Mouse (Mus musculus) activated CD4-positive, CD25-positive, alpha-beta regulatory T cell, adult 9 weeks (primary cell): ENCODE measurements around the gene Ifitm6. TPM values are rescaled to one million over a fixed set of nuclear protein-coding genes. Genes with fewer than 3 reads are reported as not detected.

Source experiments
- polyA plus RNA-seq: library from polyadenylated mRNA; unstranded; fragments of 100-300 nt; shearing (Covaris generic); gene quantifications from one replicate; pipeline ENCODE4 v1.2.1, GENCODE M21; 2017

The Ifitm6 gene
- polyA plus RNA-seq, result not detected

DNA sequence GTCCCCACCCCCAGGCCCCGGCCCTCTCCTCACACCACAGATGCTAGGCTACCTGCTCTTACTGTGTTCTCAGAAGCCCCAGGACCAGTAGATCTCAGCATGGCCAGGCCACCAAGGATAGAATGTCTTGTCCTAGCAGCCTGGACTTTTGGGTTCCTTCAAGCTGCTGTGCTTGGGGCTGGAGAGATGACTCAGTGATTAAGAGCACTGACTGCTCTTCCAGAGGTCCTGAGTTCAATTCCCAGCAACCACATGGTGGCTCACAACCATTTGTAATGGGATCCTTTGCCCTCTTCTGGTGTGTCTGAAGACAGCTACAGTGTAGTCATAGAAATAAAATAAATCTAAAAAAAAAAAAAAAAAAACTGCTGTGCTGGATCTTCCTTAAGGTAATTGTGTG is at the start of gene Ifitm6:
TSS of gene Ifitm6 (minus strand) at position 101 of the 400 bp plus-strand sequence.

GRCm38 (mm10) chr7:141060426-141061242 is 42.9 kb upstream of the Ifitm6 start, which contains the start of gene B4galnt4:
B4galnt4 (plus strand) TSS chr7:141061104.

GRCm38 (mm10) chr7:141028831-141029230 is 11.1 kb upstream of the Ifitm6 start, which contains the start of gene Gm17387:
Gm17387 (plus strand) TSS chr7:141029131.

GRCm38 (mm10) chr7:141010593-141010992 is 7.1 kb downstream of the Ifitm6 start, which contains the start of gene Ifitm3:
Ifitm3 (minus strand) TSS chr7:141010770.

DNA sequence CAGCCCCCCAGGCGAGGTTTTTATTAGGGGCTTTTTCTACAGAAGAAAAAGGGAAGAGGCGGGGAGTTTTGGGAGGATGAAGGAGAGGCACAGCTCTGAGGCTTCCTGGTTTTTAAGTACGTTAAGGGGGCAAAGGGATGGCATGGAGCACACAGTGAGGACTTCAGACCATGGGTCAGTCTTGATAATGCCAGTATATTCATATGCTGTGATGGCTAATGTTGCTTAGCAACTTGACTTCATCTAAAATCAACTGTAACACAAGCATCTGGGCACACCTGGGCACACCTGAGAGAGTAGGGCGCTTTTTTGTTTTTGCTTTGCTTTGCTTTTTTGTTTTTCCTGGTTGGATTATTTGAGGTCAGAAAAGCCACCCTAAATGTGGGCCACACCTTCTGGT is 50.8 kb downstream of the Ifitm6 start, which contains the start of gene Ifitm1:
TSS of gene Ifitm1 (plus strand) at position 301 of the 400 bp plus-strand sequence.

Other genes starting within 250 kb of the Ifitm6 start
- gene Syce1, start 230.1 kb downstream of the Ifitm6 start, polyA plus RNA-seq, result 0.18 TPM
- 0.23 TPM for gene Zfp941, start 195.7 kb downstream of the Ifitm6 start, polyA plus RNA-seq
- not detected for gene Urah, start 182.9 kb downstream of the Ifitm6 start, polyA plus RNA-seq
- gene Scgb1c1, start 172.4 kb downstream of the Ifitm6 start, polyA plus RNA-seq, result not detected
- gene Odf3, start 170.1 kb downstream of the Ifitm6 start, polyA plus RNA-seq, result not detected
- gene Gm45785, start 161.6 kb downstream of the Ifitm6 start, polyA plus RNA-seq, result not detected
- 138 TPM for gene Ric8a, start 161.0 kb downstream of the Ifitm6 start, polyA plus RNA-seq
- gene Bet1l, start 160.3 kb downstream of the Ifitm6 start, polyA plus RNA-seq, result 52.1 TPM
- gene Psmd13, start 136.0 kb downstream of the Ifitm6 start, polyA plus RNA-seq, result 226 TPM
- gene Sirt3, start 135.6 kb downstream of the Ifitm6 start, polyA plus RNA-seq, result 10.2 TPM
- not detected for gene Cox8b, start 117.5 kb downstream of the Ifitm6 start, polyA plus RNA-seq
- gene Nlrp6, start 97.0 kb downstream of the Ifitm6 start, polyA plus RNA-seq, result not detected
- gene Pgghg, start 76.5 kb downstream of the Ifitm6 start, polyA plus RNA-seq, result 39.5 TPM
- 0.73 TPM for gene Ifitm5, start 67.6 kb downstream of the Ifitm6 start, polyA plus RNA-seq
- not detected for gene Gm45717, start 62.0 kb downstream of the Ifitm6 start, polyA plus RNA-seq
- gene Ifitm2, start 61.9 kb downstream of the Ifitm6 start, polyA plus RNA-seq, result 27.5 TPM
- not detected for gene Ifitm1, start 50.7 kb downstream of the Ifitm6 start, polyA plus RNA-seq
- gene Ifitm3, start 7.2 kb downstream of the Ifitm6 start, polyA plus RNA-seq, result 16.4 TPM
- gene Gm17387, start 11.2 kb upstream of the Ifitm6 start, polyA plus RNA-seq, result not detected
- 13.8 TPM for gene B4galnt4, start 43.2 kb upstream of the Ifitm6 start, polyA plus RNA-seq
- gene Pkp3, start 60.3 kb upstream of the Ifitm6 start, polyA plus RNA-seq, result 330 TPM
- 240 TPM for gene Sigirr, start 82.6 kb upstream of the Ifitm6 start, polyA plus RNA-seq
- 0.54 TPM for gene Ano9, start 99.9 kb upstream of the Ifitm6 start, polyA plus RNA-seq
- 17.4 TPM for gene Ptdss2, start 104.5 kb upstream of the Ifitm6 start, polyA plus RNA-seq
- 160 TPM for gene Rnh1, start 154.9 kb upstream of the Ifitm6 start, polyA plus RNA-seq
- 4.6 TPM for gene Hras, start 176.1 kb upstream of the Ifitm6 start, polyA plus RNA-seq
- 3.6 TPM for gene Lrrc56, start 176.2 kb upstream of the Ifitm6 start, polyA plus RNA-seq
- 14.3 TPM for gene Lmntd2, start 196.2 kb upstream of the Ifitm6 start, polyA plus RNA-seq
- 22.1 TPM for gene Rassf7, start 197.9 kb upstream of the Ifitm6 start, polyA plus RNA-seq
- gene Phrf1, start 210.9 kb upstream of the Ifitm6 start, polyA plus RNA-seq, result 130 TPM
- gene Irf7, start 248.6 kb upstream of the Ifitm6 start, polyA plus RNA-seq, result 110 TPM